Mouse (Mus musculus) frontal cortex, postnatal 25 days (tissue): ENCODE measurements at regions not wholly inside any gene's neighbourhood (a gene's known extent, or its start where the extent isn't known, plus 50 kb on each side); places are given as distances from the start of the nearest gene placed in this dataset.

Experiments used
- DNase-seq, 2 experiments: peaks; one replicate each; pipeline ENCODE4 v3.0.0; 2022; ENCODE audit warnings: low spot score in 2 of 2

DNA sequence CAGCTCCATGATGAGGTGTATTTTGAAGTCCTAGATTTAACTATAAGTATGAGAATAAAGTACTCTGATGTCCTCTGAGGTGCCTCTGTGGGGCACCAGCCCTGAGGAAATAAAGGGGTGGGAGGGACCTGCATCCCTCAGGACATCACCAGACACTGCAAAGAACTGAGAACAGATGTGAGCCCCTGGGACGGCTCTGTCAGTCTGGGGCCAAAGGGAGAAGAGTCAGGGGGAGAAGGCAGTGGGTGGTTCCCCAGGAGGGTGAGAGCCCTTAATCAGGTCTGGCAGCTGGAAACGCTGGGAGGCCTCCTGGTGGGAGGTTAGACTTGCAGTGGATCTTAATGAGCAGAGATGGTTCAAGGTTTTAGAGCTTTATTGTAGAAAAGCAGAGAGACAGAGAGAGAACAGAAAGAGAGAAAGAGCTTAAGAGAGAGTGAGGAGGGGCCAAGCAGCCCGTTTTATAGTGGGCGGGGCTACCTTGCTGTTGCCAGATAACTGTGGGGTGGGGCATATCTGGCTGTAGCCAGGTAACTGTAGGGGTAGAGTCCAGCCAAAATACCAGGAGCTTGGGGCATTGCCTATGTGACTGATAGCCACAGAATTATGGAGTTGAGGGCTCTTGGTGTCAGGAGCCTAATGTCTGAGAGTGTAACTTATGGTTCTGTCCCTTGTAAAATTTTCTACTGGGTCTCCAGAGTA lies 97.3 kb upstream of the Tmtc4 start:
- no peak for DNase-seq

DNA sequence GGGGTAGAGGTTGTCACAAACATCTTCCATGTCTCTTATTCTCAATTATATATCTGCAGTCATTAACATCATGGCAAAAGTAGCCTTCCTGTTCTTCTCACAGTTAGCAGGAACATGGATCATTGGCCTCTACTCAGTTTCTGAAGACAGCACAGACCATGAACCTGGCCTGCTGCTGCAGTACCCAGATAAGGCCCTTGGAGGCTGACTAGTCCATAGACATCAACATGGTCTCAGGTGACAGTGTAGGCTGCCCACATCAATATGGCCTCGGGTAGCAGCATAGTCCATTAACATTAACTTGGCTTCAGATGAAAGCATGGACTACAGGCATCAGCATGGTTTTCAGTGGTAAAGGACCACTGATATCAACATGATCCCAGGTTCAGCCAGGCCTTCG lies 95.9 kb upstream of the Tmtc4 start:
- DNase-seq, result no peak

DNA sequence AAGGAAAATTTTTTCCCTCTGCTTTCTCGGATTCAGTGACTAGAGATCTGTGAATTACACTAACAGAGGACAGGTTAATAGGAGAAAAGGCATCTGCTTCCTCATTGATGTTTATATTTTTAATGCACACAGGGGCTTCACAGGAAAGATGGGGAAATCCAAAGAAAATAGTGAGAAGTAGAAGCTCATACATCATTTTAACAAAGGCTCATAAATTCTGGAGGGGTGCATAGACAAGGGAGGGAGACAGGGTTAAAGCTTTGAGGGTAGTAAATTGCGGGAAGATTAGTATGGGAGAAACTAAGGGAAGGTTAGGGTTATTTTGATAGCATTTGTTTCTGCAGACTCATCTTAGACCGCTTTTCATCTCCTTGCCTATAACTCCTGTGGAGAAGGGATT lies 95.0 kb upstream of the Tmtc4 start:
- no peak for DNase-seq

DNA sequence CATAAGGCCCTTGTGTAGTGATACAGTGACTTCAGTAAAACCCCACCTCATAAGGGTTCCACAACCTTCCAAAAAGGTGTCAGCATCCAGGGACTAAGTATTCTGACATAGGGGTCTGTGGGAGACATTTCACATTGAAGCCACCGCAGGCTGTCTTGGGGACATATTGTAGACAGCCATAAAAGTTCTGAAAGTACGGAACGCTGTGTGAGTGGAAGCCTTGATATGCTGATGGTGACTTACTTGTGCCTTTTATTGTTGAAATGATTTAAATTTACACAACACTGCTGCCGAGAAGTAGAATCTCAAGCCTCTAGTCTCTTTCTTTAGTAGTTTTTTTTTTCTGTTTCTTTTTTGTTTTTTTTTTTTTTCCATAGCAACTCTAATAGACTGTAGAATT lies 82.5 kb upstream of the Tmtc4 start:
- DNase-seq, result no peak

DNA sequence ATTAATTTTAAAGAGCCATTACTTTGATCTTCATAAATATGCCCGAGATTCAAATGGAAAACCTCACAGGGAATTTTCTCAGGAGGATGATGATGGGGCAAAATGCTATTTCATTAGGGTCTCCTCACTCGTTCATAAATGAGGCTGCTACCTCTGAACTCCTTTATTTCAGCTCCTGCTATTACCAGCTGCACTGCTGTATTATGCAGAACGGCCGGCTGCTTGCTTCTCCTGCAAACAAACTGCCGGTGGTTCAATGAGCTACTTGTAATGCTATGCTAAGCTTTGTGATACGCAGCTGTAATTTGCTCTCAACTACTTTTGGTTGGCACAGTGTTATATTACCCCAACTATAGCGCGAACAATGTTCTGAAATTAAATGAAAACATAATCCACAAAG lies 81.7 kb upstream of the Tmtc4 start:
- DNase-seq, result no peak

DNA sequence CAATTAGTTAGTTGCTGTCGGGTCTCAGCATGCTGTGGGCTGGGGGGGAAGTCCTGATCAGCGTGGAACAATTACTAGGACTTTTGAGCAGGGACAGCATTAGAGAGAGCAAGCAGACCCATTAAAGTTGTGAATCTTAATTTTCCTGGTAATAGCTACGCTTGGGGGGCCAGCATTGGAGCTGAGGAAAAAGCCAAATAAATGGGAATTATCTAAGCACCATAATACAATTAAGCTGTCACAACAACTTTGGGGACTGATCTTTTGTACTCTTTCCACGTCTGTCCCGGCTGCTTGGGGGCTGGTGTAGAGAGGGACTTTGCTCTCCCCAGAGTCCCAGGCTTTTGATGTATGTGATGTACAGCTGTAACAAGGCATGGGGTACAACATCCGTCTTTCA lies 81.3 kb upstream of the Tmtc4 start:
- DNase-seq, result no peak

DNA sequence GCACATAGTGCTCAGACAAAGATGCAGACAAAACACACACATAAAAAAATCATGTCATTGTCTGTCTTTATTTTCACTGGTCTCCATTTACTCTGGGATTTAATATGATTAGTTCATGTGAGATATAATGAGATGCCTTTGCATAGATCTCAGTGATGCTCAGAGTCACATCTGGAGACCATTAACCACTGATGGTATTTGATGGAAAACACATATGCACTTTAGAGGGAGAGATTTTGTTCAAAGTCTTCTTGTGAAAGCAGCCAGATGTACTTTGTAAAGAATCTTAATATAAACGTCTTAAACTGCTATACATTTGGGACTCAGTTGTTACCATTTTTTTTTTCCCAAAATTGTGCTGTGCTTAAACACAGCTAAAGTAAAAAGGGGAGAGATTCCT lies 79.1 kb upstream of the Tmtc4 start:
- DNase-seq, result no peak

DNA sequence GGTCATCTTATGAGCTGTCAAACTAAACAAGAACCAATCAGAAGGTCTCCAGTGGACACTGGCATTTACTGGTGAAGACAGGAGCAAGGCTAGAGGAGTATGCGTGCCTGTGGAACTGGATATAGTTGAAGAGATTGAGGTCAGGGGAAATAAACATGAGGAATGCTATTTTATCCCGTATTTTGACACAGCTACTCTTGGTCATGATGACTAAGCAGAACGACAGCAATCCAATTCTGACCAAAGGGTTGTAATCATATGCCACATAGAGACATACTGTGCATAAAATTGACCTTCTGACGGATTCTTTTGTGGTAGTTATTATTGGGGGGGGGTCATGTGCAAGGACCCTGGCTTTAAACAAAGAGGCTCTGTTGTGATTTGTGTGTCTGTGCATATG lies 73.1 kb upstream of the Tmtc4 start:
- DNase-seq, result no peak

DNA sequence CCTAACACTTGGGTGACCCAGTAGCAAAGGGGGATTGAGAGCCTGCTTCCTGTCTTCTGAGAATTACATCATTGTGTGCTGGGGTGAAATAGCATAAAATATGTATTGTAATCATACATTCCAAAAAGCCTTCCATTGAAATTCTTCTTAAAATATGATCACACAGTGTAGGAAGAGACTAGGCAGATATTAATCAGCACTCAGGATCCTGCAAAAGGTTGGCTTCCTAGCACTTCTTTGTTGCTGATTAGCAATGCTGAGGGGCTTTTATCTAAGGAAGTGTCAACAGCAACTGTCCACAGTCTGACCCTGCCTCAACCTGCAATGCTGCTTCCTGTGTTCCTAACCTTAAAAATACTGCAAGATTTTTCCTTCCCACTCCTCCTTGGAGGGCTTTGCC lies 64.6 kb upstream of the Tmtc4 start:
- no peak for DNase-seq

DNA sequence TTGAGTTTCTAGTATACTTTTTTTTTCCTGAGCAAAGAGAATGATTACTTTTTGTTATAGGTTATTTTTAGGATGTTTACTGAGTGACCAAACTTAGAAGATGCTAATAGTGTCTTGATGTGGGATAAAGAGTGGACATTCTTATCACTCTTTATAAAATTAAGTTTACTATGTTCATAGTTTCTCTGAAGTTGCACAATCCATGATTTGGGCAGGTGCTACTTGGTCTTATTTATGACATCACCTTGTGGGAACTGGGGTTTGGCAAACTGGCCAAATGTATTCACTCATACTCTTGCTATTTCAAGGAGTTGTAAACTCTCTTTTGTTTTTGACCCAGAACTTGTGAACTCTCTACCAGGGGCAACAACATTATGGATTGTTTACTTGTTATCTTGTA lies 56.2 kb upstream of the Tmtc4 start:
- no peak for DNase-seq

DNA sequence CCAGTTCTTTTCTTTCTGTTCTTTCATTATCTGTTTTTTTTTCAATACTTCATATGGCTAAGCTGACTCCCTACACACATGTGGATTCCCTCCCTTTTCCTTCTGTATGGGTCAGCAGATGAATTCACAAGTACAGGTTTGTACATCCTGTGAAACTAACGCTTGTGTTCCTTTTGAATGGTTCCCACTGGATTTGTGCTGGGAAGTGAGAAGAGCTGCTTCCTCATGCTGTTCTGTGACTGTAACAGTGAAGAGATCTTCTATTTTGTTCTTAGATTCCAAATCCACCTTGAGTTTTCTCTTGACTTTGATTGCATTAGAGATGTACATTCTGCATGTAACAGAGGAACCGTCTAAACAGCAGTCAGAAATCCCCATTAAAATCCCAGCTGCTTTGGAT lies 53.6 kb upstream of the Tmtc4 start:
- no peak for DNase-seq
